Mouse (Mus musculus) skeletal muscle tissue, adult 2 months (tissue): ENCODE results near the gene Hspa1l.
"Not testable (repeated sequence)": the region's sequence is repeated elsewhere in the genome, so short reads cannot be mapped to it uniquely, and the experiment has no call there.

Experiments
- DNase-seq: peaks from one replicate; pipeline ENCODE4 v3.0.0-alpha.2; 2012; ENCODE audit warnings: low read depth, low spot score

Hspa1l gene

GRCm38 (mm10) chr17:34971694-34972068, 822 bp upstream of the Hspa1l start:
- DNase-seq: not testable (repeated sequence)

DNA sequence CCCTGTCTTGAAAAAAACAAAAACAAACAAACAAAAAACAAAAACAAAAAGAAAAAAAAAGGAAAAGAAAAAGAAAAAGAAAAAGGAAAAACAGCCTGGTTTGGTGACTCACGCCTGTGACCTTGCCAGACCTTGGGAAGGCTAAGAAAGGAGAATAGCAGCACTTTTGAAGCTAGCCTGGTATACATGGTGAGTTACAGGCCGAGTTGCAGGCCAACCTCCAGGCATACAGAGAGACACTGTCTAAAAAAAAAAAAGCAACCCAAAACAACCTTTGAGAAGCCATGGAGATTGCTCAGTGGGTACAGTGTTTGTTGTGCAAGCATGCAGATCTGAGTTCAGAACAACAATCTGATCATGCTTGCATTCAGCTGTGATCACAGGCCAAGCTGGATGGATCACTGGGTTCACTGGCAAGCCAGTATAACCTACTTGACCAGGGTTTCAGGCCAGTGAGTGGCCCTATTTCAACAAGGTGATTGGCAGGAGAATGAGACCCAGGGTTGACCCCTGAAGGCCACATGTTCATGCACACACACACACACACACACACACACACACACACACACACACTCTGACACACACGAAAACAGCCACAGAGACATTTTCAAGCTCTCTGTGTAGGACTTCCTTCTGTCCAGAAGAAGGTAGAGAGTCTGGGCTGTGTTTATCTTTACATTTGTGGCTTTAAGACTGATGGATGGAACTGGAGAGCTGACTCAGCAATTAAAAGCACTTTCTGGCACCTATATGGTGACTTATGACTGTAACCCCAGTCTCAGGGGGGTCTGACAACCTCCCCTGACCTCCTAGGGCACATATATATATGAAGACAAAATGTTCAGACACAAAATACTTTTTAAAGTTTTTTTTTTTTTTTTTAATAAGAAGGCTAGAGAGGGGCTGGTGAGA, 3.3 kb downstream of the Hspa1l start:
- DNase-seq: no peak

DNA sequence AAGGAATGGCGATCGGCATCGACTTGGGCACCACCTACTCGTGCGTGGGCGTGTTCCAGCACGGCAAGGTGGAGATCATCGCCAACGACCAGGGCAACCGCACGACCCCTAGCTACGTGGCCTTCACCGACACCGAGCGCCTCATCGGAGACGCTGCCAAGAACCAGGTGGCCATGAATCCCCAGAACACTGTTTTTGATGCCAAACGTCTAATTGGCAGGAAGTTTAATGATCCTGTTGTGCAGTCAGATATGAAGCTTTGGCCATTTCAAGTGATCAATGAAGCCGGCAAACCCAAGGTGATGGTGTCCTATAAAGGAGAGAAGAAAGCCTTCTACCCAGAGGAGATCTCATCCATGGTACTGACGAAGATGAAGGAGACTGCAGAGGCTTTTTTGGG, 4.5 kb downstream of the Hspa1l start:
- DNase-seq: no peak

DNA sequence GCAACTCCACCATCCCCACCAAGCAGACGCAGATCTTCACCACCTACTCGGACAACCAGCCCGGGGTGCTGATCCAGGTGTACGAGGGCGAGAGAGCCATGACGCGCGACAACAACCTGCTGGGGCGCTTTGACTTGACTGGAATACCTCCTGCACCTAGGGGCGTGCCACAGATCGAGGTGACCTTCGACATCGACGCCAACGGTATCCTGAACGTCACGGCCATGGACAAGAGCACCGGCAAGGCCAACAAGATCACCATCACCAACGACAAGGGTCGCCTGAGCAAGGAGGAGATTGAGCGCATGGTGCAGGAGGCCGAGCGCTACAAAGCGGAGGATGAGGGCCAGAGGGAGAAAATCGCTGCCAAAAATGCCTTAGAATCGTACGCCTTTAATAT, 5.7 kb downstream of the Hspa1l start:
- DNase-seq: no peak

GRCm38 (mm10) chr17:34979631-34980030, 7.1 kb downstream of the Hspa1l start:
- no peak for DNase-seq

GRCm38 (mm10) chr17:34980655-34981054, 8.2 kb downstream of the Hspa1l start:
- DNase-seq: peak; percentile 65

DNA sequence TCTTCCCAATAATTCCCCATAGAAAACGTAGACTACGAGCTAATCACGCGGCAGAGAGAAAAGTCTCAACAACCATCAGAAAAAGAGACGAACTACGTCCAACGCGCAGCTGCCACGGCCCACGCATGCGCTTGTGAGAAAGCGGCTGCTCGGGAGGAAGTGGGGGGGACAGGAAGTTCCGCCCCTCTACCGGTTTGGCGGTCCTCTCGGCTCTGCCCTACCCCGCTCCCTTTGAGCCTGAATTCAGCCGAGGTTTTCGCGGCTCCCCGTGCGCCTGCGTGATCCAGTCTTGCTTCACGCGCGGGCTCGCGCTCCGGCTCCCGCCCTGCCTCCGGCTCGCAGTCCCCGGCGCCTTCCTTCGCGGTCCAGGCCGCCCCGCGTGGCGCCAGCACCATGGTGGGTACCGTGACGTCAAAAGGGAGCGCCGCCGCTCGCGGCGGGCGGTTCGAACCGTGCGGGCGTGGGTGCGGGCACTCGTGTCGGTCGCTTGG, 9.2 kb downstream of the Hspa1l start, which contains the start of gene Lsm2:
Lsm2 (plus strand) TSS at position 173 of the 491 bp plus-strand sequence.
- peak; percentile 92 for DNase-seq

DNA sequence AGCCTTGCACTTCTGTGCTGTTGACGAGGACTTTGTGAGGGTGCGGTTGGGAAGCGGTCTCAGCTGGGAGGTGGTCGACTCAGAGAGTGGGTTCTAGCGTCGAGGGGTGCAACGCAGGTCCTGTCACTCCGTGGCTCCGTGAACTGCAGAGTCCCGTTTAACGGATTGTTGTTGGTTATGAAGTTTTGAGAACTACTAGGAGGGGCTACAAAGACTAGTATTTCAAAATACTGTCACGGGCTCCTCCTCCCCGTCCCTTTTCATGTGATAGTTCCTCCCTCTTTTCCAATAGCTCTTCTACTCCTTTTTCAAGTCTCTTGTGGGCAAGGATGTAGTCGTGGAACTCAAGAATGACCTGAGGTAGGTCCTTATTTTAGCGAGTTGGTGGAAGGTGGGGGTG, 9.8 kb downstream of the Hspa1l start:
- DNase-seq: no peak

DNA sequence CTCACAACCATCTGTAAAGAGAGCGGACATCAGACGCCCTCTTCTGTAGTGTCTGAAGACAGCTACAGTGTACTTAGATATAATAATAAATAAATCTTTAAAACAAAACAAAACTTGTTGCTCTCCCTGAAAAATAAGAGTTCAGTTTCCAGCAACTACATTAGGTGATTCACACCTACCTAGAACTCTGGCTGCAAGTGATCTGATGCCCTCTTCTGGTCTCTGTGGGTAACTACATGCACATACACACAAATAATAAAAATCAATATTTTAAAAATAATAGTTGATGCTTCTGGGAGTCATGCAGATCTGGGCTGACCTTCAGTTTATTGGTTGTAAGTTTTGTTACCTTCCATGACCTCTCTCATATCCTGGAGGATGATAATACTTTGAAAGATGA, 11.7 kb downstream of the Hspa1l start:
- DNase-seq: no peak

DNA sequence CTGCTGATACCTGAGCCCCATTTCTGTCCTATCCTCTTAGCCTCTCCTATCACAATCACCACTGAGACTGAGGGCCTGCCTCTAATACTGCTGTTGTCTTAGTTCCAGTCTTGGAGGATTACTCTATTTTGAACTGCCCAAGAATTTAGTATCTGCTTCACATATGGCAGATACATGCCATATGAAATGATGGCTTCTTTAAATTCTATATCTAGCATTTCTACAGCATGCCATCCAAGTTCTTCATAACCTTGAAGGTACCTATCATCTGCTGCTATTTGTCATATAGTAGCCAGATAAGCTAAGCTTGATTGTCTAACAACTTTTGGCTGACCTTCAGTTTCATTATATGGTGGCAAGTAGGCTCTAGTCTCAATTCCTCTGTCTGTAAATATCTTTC, 22.2 kb downstream of the Hspa1l start:
- DNase-seq: no peak

- not testable (repeated sequence) for DNase-seq
Observed at GRCm38 (mm10) chr17:34995192-34995591, 22.7 kb downstream of the Hspa1l start.

GRCm38 (mm10) chr17:34995927-34996326, 23.4 kb downstream of the Hspa1l start:
- DNase-seq: not testable (repeated sequence)

- DNase-seq: no peak
Observed at GRCm38 (mm10) chr17:34996411-34997141, 24.1 kb downstream of the Hspa1l start.

DNA sequence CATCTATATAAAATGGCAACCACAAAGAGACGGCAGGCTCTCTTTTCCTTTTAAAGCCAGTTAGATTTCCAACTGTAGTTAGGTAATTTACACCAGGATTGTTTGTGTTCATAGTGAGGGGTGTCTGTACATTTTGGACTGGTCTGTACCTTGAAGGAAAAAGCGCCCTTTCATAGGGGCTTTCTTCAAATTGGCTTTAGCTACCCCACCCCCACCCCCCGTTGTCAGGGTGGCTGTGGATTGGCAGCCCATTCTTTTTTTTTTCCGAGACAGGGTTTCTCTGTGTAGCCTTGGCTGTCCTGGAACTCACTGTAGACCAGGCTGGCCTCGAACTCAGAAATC, 24.6 kb downstream of the Hspa1l start:
- no peak for DNase-seq

DNA sequence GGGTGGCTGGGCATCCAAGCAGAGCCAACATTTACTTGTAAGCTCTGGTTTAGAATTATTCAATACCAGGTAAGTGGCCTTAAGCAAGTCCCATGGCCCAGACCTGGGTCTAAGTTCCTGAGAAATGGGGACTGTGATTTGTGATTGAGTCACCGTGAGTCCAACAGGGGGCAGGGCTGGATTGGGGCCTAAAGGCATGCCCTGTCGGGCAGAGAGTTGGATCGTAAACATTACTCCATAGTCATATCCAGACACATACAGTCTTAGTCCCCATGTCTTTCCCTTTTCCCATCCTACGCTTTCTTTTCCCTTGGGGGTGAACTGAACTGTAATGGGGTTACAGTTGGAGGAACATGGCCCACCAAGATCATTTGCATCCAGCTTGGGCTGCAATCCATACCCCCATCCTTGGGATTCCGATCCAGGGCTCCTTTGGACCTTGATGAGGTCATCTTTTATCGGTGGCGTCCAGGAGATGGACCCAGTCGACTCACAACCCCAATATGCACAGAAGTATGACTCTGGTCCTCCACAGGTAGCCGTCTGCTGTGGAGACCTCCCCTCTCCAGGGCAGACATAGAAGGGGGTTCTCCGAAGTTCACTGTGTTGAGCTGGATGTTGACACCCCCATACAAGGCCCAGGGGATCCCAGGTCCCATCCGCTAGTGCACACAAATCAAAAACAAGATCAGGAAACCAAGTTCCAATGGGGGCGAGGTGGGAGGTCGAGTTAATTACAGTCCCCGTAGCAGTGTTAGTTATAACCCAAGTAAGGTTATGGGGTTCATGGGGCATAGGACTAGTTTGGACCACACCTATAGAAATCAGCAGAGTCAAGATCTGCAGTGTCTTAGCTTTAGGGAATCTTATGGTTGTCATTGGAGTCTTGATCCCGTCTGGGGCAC, 26.3 kb downstream of the Hspa1l start:
- DNase-seq: no peak

GRCm38 (mm10) chr17:34999871-35000716, 27.6 kb downstream of the Hspa1l start:
- not testable (repeated sequence) for DNase-seq

DNA sequence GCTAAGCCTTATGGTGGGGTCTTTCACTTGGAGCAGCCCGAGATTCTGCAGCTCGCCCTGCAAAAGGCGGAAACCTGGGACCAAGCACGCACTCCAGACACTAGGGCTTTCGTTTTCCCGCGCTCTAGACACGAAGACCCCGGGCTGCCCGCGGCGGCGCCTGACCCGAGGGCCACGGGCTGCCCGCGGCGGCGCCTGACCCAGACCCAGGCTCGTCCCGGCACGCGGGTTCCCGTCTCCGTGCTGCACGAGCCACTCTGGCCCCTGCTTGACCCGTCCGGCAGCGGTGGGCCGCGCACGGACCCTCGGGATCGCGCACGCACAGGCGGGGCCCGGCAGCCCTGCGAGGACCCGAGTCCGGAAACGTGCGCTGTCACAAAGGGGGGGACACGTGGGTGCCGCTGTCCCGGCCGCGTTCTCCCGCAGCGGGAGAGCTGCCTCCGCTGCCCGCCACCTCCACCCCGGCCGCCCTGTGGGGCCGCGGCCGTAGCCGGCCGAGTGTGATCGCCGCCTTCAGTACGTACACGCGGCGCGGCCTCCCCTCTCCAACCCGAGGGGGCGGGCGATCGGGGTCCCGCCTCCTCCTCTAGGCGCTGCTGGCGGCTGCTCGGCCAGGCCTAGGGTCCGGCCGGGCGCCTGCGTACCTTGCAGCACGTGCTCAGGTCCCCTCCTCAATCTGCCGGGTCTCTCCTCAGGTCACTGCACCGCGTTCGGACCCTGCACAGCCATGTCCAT, 28.4 kb downstream of the Hspa1l start, which contains the start of gene Vars:
Vars (plus strand) TSS at position 271 of the 735 bp plus-strand sequence.
- peak; percentile 57 for DNase-seq

DNA sequence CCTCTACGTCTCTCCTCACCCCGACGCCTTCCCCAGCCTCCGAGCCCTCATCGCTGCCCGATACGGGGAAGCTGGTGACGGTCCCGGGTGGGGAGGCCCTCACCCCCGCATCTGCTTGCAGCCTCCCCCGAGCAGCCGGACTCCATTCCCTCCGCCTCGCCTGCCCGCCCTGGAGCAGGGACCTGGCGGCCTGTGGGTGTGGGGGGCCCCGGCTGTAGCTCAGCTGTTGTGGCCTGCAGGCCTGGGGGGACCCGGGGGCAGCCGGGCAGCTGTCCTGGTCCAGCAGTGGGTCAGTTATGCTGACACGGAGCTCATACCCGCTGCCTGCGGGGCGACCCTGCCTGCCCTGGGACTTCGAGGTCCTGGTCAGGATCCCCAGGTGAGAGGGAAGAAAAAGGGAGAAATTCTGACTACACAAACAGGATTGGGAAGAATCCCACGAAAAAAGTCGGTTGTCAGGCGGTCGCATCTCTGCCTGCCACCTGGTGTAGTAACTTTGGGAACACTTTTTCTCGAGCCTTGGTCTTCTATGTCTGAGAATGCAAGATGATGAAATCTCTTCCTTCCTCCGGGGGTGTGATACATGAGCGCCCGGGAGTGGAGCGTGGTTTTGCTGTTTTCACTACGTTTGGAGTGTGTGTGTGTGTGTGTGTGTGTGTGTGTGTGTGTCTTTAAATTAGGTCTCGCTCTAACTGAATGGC, 29.1 kb downstream of the Hspa1l start:
- no peak for DNase-seq

- no peak for DNase-seq
Observed at GRCm38 (mm10) chr17:35002153-35002865, 29.8 kb downstream of the Hspa1l start.
